In the genomic region with DNA sequence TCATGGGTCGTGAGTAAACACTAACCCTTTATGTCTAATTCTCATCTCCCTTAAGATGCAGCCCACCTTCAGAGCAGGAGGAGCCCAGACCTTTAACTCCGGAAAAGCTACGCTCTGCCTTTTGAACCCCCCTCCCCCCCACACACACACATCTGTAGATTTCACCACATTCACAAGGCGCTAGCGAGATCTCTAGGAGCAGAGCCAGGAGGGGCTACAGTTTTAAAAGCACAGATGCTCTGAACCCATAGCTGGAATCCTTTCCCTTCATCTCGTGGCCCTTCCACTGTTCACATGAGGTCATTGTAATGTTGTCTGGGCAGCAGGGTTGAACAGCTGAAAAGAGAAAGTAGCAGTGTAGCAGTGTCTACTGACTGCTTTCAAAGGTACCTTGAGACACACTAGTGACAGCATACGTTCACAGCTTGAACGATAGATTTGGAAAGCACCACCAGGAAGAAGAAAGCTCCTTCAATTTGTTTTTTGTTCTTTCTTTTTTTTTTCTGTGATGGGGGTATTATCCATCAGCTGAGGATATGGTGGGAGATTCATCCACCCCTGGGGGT, we compare ENCODE assay signal across 22 mouse cellular contexts.
DNase-seq lines count a peak whose midpoint lies in the region; ATAC-seq and TF ChIP-seq lines count a peak whose summit lies in the region.
"Had no signal": no experiment of that assay in that cellular context is flagged by ENCODE, and none has a peak within 500 bp of the region (broad histone marks: within the 10 kb centered on the region; RNA-seq: fewer than 3 reads in every experiment).

No protein-coding gene starts in this region.

- H3K9ac ChIP-seq in forebrain, embryonic 14.5 days (ENCODE audit: low read length): no peak overlapping the region
- no peak overlapping the region for H3K9ac ChIP-seq in heart, postnatal 0 days (replicated peaks; ENCODE audit: low read depth, low read length)
- H3K9ac ChIP-seq in midbrain, embryonic 15.5 days: no peak overlapping the region
- no peak overlapping the region for H3K9ac ChIP-seq in midbrain, embryonic 11.5 days (ENCODE audit: low read length)
- H3K9ac ChIP-seq: neural tube, embryonic 13.5 days had no signal

- H3K4me3 ChIP-seq in forebrain, embryonic 14.5 days (ENCODE audit: low read depth, low read length): no peak overlapping the region
- H3K4me3 ChIP-seq in forebrain, embryonic 10.5 days: no peak overlapping the region
- no peak overlapping the region for H3K4me3 ChIP-seq in heart, postnatal 0 days (ENCODE audit: low read depth, low read length)
- no peak overlapping the region for H3K4me3 ChIP-seq in midbrain, embryonic 15.5 days
- H3K4me3 ChIP-seq in midbrain, embryonic 11.5 days (ENCODE audit: low read depth, low read length): no peak overlapping the region
- H3K4me3 ChIP-seq in small intestine, adult 2 months (ENCODE audit: low read depth, low read length): no peak overlapping the region
- H3K4me3 ChIP-seq: embryonic facial prominence, embryonic 10.5 days; midbrain, embryonic 10.5 days; neural tube, embryonic 13.5 days had no signal

- H3K36me3 ChIP-seq in forebrain, embryonic 14.5 days (ENCODE audit: control insufficient read depth, insufficient read depth, low read length): no peaks in the 10 kb centered on the region
- H3K36me3 ChIP-seq in forebrain, embryonic 10.5 days (replicated peaks): no peaks in the 10 kb centered on the region
- H3K36me3 ChIP-seq in heart, postnatal 0 days (replicated peaks; ENCODE audit: control insufficient read depth, insufficient read depth, low read length): no peaks in the 10 kb centered on the region
- H3K36me3 ChIP-seq in midbrain, embryonic 15.5 days (replicated peaks): no peaks in the 10 kb centered on the region
- no peaks in the 10 kb centered on the region for H3K36me3 ChIP-seq in midbrain, embryonic 11.5 days (ENCODE audit: control insufficient read depth, insufficient read depth, low read length)
- no peaks in the 10 kb centered on the region for H3K36me3 ChIP-seq in small intestine, adult 2 months (ENCODE audit: control insufficient read depth, insufficient read depth, low read length)
- H3K36me3 ChIP-seq: embryonic facial prominence, embryonic 10.5 days; midbrain, embryonic 10.5 days; neural tube, embryonic 13.5 days had no signal

- no peak for TF ChIP-seq CTCF in heart, postnatal 0 days (IDR thresholded peaks at IDR 0.05; ENCODE audit: low read depth)
- no peak for TF ChIP-seq CTCF in small intestine, adult 2 months (IDR thresholded peaks at IDR 0.05; ENCODE audit: extremely low read depth, insufficient read length, insufficient replicate concordance, low read depth, low read length)

- no peaks in the 10 kb centered on the region for H3K27me3 ChIP-seq in forebrain, embryonic 14.5 days (replicated peaks; ENCODE audit: control insufficient read depth, insufficient read depth, low read length)
- no peaks in the 10 kb centered on the region for H3K27me3 ChIP-seq in forebrain, embryonic 10.5 days (ENCODE audit: poor library complexity, severe bottlenecking)
- no peaks in the 10 kb centered on the region for H3K27me3 ChIP-seq in heart, postnatal 0 days (ENCODE audit: control insufficient read depth, insufficient read depth, low read length)
- H3K27me3 ChIP-seq in midbrain, embryonic 15.5 days (replicated peaks): no peaks in the 10 kb centered on the region
- H3K27me3 ChIP-seq in midbrain, embryonic 11.5 days (ENCODE audit: control insufficient read depth, insufficient read depth, low read length): no peaks in the 10 kb centered on the region
- no peaks in the 10 kb centered on the region for H3K27me3 ChIP-seq in small intestine, adult 2 months (ENCODE audit: control insufficient read depth, insufficient read depth, low read length)
- H3K27me3 ChIP-seq: neural tube, embryonic 13.5 days had no signal

- intact Hi-C loops in heart, postnatal 14 days (cut with DNase I): no loop called here

- no peak for TF ChIP-seq EP300 in heart, postnatal 0 days (IDR thresholded peaks at IDR 0.05; ENCODE audit: low read depth)

- H3K4me1 ChIP-seq in forebrain, embryonic 14.5 days (ENCODE audit: control insufficient read depth, insufficient read depth, low read length): peaks cover 9% of the 10 kb centered on the region; the same call in 1 of the 2 replicates
- H3K4me1 ChIP-seq in forebrain, embryonic 10.5 days: peaks cover 6% of the 10 kb centered on the region; the same call in 1 of the 2 replicates
- peaks cover 30% of the 10 kb centered on the region for H3K4me1 ChIP-seq in heart, postnatal 0 days (ENCODE audit: control insufficient read depth, insufficient read depth)
- H3K4me1 ChIP-seq in midbrain, embryonic 15.5 days: no peaks in the 10 kb centered on the region
- no peaks in the 10 kb centered on the region for H3K4me1 ChIP-seq in midbrain, embryonic 11.5 days (ENCODE audit: control insufficient read depth, insufficient read depth, low read length)
- peaks cover 34% of the 10 kb centered on the region for H3K4me1 ChIP-seq in small intestine, adult 2 months (ENCODE audit: control insufficient read depth, insufficient read depth, insufficient read length, low read length)

- 0 out of 2 replicates have a peak, but pooled peaks have one; percentile 11 for ATAC-seq in forebrain, embryonic 14.5 days
- ATAC-seq in heart, postnatal 0 days (ENCODE audit: insufficient read depth, low read depth): peak; percentile 25; the same call in 1 of the 2 replicates
- 0 out of 2 replicates have a peak, but pooled peaks have one; percentile 14 for ATAC-seq in midbrain, embryonic 15.5 days (replicated peaks)
- ATAC-seq in midbrain, embryonic 11.5 days (ENCODE audit: low FRiP score): no peak
- ATAC-seq: hindbrain, embryonic 16.5 days had no signal

- H3K4me2 ChIP-seq in forebrain, embryonic 14.5 days (ENCODE audit: low read length): no peak overlapping the region
- no peak overlapping the region for H3K4me2 ChIP-seq in heart, postnatal 0 days (ENCODE audit: low read depth, low read length)
- H3K4me2 ChIP-seq in midbrain, embryonic 15.5 days: no peak overlapping the region
- no peak overlapping the region for H3K4me2 ChIP-seq in midbrain, embryonic 11.5 days
- H3K4me2 ChIP-seq: liver, embryonic 11.5 days; neural tube, embryonic 13.5 days had no signal

- no peak for DNase-seq in forebrain, embryonic 14.5 days (ENCODE audit: low spot score)
- no peak for DNase-seq in forebrain, embryonic 10.5 days (ENCODE audit: extremely low spot score, low spot score)
- DNase-seq in heart, postnatal 0 days (ENCODE audit: low spot score): no peak
- DNase-seq in heart, postnatal 14 days: no peak
- DNase-seq in midbrain, embryonic 11.5 days (ENCODE audit: low spot score, missing footprints): no peak
- no peak for DNase-seq in adrenal gland, postnatal 4 days (ENCODE audit: low spot score in 2 of 2)
- DNase-seq: adrenal gland, adult 8-10 months; cerebellum, adult 11-12 months; gastrocnemius, postnatal 36 days; heart, postnatal 36 days; kidney, adult 8-10 months; kidney, postnatal 4 days; lung, postnatal 10 days; right cerebral cortex, postnatal 14 days; thymus, postnatal 36 days had no signal

- H3K27ac ChIP-seq in forebrain, embryonic 14.5 days (ENCODE audit: low read depth, low read length): no peak overlapping the region
- no peak overlapping the region for H3K27ac ChIP-seq in forebrain, embryonic 10.5 days
- H3K27ac ChIP-seq in heart, postnatal 0 days (ENCODE audit: low read depth): peak overlapping the region; percentile 0; the same call in 1 of the 2 replicates
- no peak overlapping the region for H3K27ac ChIP-seq in midbrain, embryonic 15.5 days
- no peak overlapping the region for H3K27ac ChIP-seq in midbrain, embryonic 11.5 days (ENCODE audit: low read depth, low read length)
- peak overlapping the region; percentile 90 for H3K27ac ChIP-seq in small intestine, adult 2 months (ENCODE audit: insufficient read depth, low read depth, low read length)
- H3K27ac ChIP-seq: embryonic facial prominence, embryonic 10.5 days; midbrain, embryonic 10.5 days; neural tube, embryonic 13.5 days had no signal

- H3K9me3 ChIP-seq in forebrain, embryonic 14.5 days (replicated peaks; ENCODE audit: control insufficient read depth, low read length): no peaks in the 10 kb centered on the region
- no peaks in the 10 kb centered on the region for H3K9me3 ChIP-seq in forebrain, embryonic 10.5 days
- no peaks in the 10 kb centered on the region for H3K9me3 ChIP-seq in heart, postnatal 0 days (replicated peaks; ENCODE audit: control insufficient read depth, low read length)
- H3K9me3 ChIP-seq in midbrain, embryonic 15.5 days: no peaks in the 10 kb centered on the region
- no peaks in the 10 kb centered on the region for H3K9me3 ChIP-seq in midbrain, embryonic 11.5 days (ENCODE audit: control insufficient read depth, low read length)
- H3K9me3 ChIP-seq: embryonic facial prominence, embryonic 10.5 days; midbrain, embryonic 10.5 days; neural tube, embryonic 13.5 days had no signal

- 54% methylated on average over 8 of the region's 8 CpGs for WGBS in forebrain, embryonic 14.5 days
- WGBS in forebrain, embryonic 10.5 days: 77% methylated on average over 8 of the region's 8 CpGs
- 38% methylated on average over 8 of the region's 8 CpGs for WGBS in heart, postnatal 0 days
- WGBS in midbrain, embryonic 15.5 days: 62% methylated on average over 8 of the region's 8 CpGs
- WGBS in midbrain, embryonic 11.5 days: 70% methylated on average over 8 of the region's 8 CpGs
- 52% methylated on average over 8 of the region's 8 CpGs for WGBS in small intestine, adult 2 months

- no peak for TF ChIP-seq POLR2A in small intestine, adult 2 months (IDR thresholded peaks at IDR 0.05; ENCODE audit: low read depth, low read length)

Comparison
In these comparisons a context has a peak if more than half of its experiments do, and no peak if none do; other contexts are left out.
1. H3K27ac ChIP-seq: peak in heart, postnatal 0 days (single experiment) and small intestine, adult 2 months (single experiment); none in forebrain, embryonic 14.5 days (single experiment), forebrain, embryonic 10.5 days (single experiment), midbrain, embryonic 15.5 days (single experiment) and midbrain, embryonic 11.5 days (single experiment).